Mouse (Mus musculus) erythroblast, embryonic 14.5 days (primary cell): ENCODE data around the gene Tnpo2. TPM values are rescaled to one million over a fixed set of nuclear protein-coding genes. Genes with fewer than 3 reads are reported as not detected.

Experiments used
- H3K27me3 ChIP-seq: 2 replicates; pipeline ENCODE4 v1.6.1; 2012; ENCODE audit warnings: inconsistent platforms; ENCODE audit not compliant: control insufficient read depth
- H3K36me3 ChIP-seq: 2 replicates; pipeline ENCODE4 v1.6.1; 2012; ENCODE audit warnings: mild to moderate bottlenecking, inconsistent platforms; ENCODE audit not compliant: control insufficient read depth
- H3K4me1 ChIP-seq: 2 replicates; pipeline ENCODE4 v1.6.1; 2012; ENCODE audit warnings: inconsistent platforms; ENCODE audit not compliant: control insufficient read depth
- H3K4me3 ChIP-seq: replicated peaks from 2 replicates; pipeline ENCODE3; 2012; ENCODE audit warnings: moderate library complexity, mild to moderate bottlenecking, inconsistent platforms
- H3K9me3 ChIP-seq: 2 replicates; pipeline ENCODE4 v1.6.1; 2012; ENCODE audit warnings: low read length, inconsistent platforms, mixed read lengths; ENCODE audit not compliant: control insufficient read depth
- GATA1 ChIP-seq: IDR thresholded peaks from 2 replicates; pipeline ENCODE4 v1.6.1; 2012; ENCODE audit warnings: low read length, inconsistent platforms, mixed read lengths
- TAL1 ChIP-seq: IDR thresholded peaks from 3 replicates; pipeline ENCODE4 v1.6.1; 2012; ENCODE audit warnings: low read length, inconsistent platforms, mixed read lengths
- polyA plus RNA-seq: library from polyadenylated mRNA; stranded (reverse); fragments of >175 nt; gene quantifications from 2 replicates; pipeline ENCODE4 v1.2.3, GENCODE M21; 2012

Gene Tnpo2
- polyA plus RNA-seq, 1 experiment: 1.7 TPM

- TF ChIP-seq GATA1: no peak
- TF ChIP-seq TAL1: no peak
- peaks cover 44% of the 10 kb centered on the region for H3K4me1 ChIP-seq
- H3K9me3 ChIP-seq: no peaks in the 10 kb centered on the region
- peak overlapping the region; percentile 99 for H3K4me3 ChIP-seq
- H3K27me3 ChIP-seq: no peaks in the 10 kb centered on the region
- peaks cover 61% of the 10 kb centered on the region for H3K36me3 ChIP-seq
Measured at GRCm38 (mm10) chr8:85023846-85024245, 12.9 kb upstream of the Tnpo2 start.

DNA sequence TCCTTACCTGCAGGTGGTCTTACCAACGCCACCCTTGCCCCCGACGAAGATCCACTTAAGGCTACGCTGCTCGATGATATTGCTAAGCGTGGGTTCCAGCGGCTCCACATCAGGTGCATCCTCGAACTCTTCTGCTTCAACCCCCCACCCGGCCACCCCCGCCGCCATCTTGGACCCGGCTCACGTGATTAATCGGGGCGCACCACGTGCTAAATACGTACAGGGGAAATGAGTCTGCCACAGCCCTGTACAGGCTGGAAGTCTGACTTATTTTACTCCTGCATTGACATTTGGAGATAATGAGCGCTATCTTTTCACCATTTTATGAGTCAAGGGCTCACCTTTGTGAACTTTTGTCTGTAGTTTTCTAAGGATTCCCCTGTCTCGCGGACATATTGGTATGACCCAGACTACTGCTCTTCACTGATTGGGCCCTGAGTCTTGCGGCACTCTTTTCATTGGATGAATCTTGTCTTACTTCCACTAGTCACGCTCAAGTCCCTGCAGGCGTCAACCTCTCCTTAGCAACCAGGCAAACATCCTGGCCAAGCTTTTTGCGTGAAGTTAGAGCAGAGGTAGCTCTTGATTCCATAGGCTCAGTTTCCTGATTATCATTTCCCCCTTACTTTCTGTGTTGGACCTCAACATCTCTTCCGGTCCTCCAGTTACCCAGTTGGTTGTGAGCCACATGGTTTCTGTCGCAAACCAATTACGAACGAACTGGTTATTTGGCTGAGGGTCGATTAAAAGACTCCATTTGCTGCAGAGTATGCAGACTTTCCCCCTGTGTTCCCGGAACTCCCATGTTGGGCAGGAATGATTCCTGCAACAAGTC lies 11.4 kb upstream of the Tnpo2 start, which contains the start of gene Asna1:
Gene Asna1, minus strand, starts transcription at position 184 of the 835 bp plus-strand sequence.
- Histone ChIP-seq H3K27me3 (no peaks in the 10 kb centered on the region), H3K4me1 (peaks cover 54% of the 10 kb centered on the region), H3K4me3 (peak within 1 kb of the TSS; percentile 99), H3K9me3 (no peaks in the 10 kb centered on the region), H3K36me3 (peaks cover 61% of the 10 kb centered on the region)
- no peak for TF ChIP-seq GATA1
- TF ChIP-seq TAL1: no peak

- no peak for TF ChIP-seq GATA1
- no peak for TF ChIP-seq TAL1
- peaks cover 61% of the 10 kb centered on the region for H3K4me1 ChIP-seq
- H3K4me3 ChIP-seq: peak within 1 kb of the TSS; percentile 99
- peaks cover 61% of the 10 kb centered on the region for H3K36me3 ChIP-seq
- H3K9me3 ChIP-seq: no peaks in the 10 kb centered on the region
- H3K27me3 ChIP-seq: no peaks in the 10 kb centered on the region
Measured at GRCm38 (mm10) chr8:85026670-85027515, 9.8 kb upstream of the Tnpo2 start, which contains the start of gene Trir. Trir (plus strand) TSS chr8:85026823.

DNA sequence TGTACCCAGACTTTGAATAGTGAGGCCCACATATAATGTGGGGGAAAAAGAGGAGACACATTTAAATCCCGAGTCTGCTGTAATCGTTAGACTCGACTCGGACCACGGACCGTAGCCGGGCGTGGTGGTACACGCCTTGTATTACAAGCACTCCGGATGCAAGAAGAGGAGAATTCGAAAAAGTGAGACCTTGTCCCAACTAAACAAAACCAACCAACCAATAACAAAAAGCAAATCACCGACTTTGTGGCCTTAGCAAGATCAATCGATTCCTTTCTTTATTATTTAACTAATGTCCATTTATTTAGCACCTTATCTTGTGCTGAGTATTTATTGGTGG lies 9.2 kb upstream of the Tnpo2 start:
- no peak for TF ChIP-seq GATA1
- no peak for TF ChIP-seq TAL1
- no peaks in the 10 kb centered on the region for H3K9me3 ChIP-seq
- H3K27me3 ChIP-seq: no peaks in the 10 kb centered on the region
- H3K4me1 ChIP-seq: peaks cover 66% of the 10 kb centered on the region
- H3K4me3 ChIP-seq: peak overlapping the region; percentile 99
- H3K36me3 ChIP-seq: peaks cover 61% of the 10 kb centered on the region

DNA sequence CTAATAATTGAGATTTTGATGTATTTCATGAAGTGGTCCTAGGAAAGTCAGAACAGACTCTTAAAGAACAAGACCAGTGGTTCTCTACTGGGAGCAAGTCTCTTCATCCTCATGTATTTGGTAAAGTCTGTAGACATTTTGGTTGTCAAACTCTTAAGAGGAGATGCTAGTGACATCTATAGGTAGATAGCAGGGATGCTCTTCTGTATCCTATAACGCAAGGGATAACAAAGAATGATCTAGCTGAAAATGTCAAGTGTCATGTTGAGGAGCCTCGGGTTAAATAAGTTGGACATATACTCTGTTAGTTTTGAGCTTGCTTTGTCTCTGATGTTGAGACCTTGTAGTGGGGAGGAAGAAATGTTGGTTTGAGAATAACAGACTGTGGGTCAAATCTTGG lies 8.8 kb upstream of the Tnpo2 start:
- no peaks in the 10 kb centered on the region for H3K9me3 ChIP-seq
- H3K36me3 ChIP-seq: peaks cover 63% of the 10 kb centered on the region
- H3K4me3 ChIP-seq: peak overlapping the region; percentile 99
- TF ChIP-seq TAL1: no peak
- no peak for TF ChIP-seq GATA1
- no peaks in the 10 kb centered on the region for H3K27me3 ChIP-seq
- peaks cover 67% of the 10 kb centered on the region for H3K4me1 ChIP-seq

DNA sequence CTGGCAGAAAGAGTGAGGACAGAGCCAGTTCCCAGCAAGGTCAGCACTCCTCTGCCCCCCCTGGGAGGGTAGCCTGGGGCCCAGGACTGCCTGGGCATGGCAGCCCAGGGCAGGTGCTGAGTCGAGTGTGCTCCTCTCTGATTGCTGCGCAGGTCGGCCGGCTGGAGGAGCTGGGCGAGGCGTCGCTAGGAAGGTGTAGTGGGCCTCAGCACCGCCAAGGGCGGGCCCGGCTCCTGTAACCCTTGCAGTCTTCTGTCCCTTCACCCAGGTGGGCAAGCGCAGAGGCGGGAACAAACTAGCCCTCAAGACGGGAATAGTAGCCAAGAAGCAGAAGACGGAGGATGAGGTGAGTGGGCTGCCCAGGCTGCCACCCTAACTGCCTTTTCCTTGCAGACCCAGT lies 7.4 kb upstream of the Tnpo2 start:
- Histone ChIP-seq H3K36me3 (peaks cover 64% of the 10 kb centered on the region), H3K4me3 (peak overlapping the region; percentile 99), H3K4me1 (peaks cover 68% of the 10 kb centered on the region), H3K27me3 (no peaks in the 10 kb centered on the region), H3K9me3 (no peaks in the 10 kb centered on the region)
- no peak for TF ChIP-seq TAL1
- no peak for TF ChIP-seq GATA1

DNA sequence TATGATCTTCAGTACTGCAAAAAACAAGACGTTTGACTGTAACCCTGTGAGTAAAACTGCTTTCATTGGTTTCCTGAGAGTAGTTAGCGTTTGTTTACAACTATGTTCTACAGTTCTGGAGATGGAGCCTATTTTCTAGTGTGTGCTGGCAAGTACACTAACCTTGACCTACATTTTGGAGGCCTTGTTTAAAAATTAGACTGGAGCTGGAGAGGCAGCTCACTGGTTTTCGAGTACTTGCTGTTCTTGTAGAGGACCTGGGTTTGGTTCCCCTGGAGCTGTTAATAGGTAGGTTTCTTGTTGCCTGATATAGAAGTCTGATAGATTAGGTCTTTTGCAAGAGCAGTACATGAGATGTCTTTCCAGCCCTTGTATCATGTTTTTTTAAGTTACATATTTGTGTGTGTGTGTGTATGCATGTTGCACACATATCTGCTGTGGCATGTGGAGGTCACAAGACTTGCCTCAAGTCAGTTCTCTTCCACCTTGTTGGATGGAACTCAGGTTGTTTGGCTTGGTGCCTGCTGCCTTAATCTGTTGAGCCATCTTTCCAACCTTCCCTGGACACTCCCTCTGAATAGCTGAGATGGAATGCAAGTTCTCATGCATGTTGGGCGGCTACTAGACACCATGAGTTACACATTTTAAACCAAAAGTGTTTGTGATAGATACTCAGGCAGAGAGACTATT lies 3.9 kb upstream of the Tnpo2 start:
- no peaks in the 10 kb centered on the region for H3K9me3 ChIP-seq
- peaks cover 72% of the 10 kb centered on the region for H3K4me1 ChIP-seq
- H3K4me3 ChIP-seq: no peak overlapping the region
- TF ChIP-seq TAL1 (no peak), GATA1 (no peak)
- peaks cover 63% of the 10 kb centered on the region for H3K36me3 ChIP-seq
- H3K27me3 ChIP-seq: no peaks in the 10 kb centered on the region

DNA sequence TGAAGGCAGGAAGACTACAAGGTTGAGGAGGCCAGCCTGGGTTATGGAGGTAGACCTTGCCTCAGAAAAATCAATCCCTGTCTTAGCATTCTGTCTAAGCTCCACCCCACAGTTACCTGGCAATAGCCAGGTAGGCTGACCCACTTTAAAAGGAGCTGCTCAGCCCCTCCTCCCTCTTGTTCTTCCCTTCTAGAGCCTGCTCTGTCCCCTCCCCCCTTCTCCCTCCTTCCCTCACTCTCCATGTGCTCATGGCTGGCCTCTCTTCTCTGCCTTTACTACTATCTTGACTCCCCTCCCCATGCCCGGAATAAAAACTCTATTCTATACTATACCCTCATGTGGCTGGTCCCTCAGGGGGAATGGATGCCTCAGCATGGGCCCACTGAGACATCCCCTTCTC lies 2.8 kb upstream of the Tnpo2 start:
- TF ChIP-seq TAL1 (no peak), GATA1 (no peak)
- Histone ChIP-seq H3K9me3 (no peaks in the 10 kb centered on the region), H3K4me3 (no peak overlapping the region), H3K4me1 (peaks cover 72% of the 10 kb centered on the region), H3K36me3 (peaks cover 58% of the 10 kb centered on the region), H3K27me3 (no peaks in the 10 kb centered on the region)

DNA sequence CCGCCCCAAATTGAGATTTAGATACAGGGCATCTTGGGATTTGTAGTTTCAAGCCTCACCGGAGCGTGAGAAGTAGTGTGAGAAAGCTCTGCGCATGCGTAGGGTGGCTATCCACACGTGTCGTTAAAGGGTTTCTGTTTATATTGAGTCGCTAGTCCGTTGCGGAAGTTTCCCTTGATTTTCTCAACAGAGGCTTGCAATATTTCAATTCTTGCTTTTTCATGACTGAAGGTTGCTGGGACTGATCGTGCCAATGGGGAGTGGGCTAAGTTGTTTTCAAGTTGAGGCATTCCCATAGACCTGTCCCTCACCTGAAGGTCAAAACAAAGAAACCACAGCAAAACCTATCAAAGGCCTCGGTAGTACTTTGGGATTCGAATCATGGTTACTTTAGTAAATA lies 2.0 kb upstream of the Tnpo2 start:
- Histone ChIP-seq H3K27me3 (no peaks in the 10 kb centered on the region), H3K4me1 (peaks cover 68% of the 10 kb centered on the region), H3K4me3 (peak overlapping the region; percentile 91), H3K9me3 (no peaks in the 10 kb centered on the region), H3K36me3 (peaks cover 55% of the 10 kb centered on the region)
- TF ChIP-seq GATA1: no peak
- no peak for TF ChIP-seq TAL1
